Mouse (Mus musculus) midbrain, embryonic 14.5 days (tissue): ENCODE measurements around the gene Sumo1. TPM values are rescaled to one million over a fixed set of nuclear protein-coding genes. Genes with fewer than 3 reads are reported as not detected.
A peak's percentile ranks its signal among the peaks of the same experiment; 100 is the strongest.

Experiments used
- ATAC-seq: fragments of 200-750 bp; cut with Nextera tagmentation; 2 replicates; pipeline ENCODE4 v1.8.0; 2017; ENCODE audit warnings: moderate number of reproducible peaks, moderate library complexity; ENCODE audit not compliant: low FRiP score, low TSS enrichment
- DNase-seq: peaks from one replicate; pipeline ENCODE4 v3.0.0-alpha.2; 2015
- H3K27ac ChIP-seq: fragments of 300-500 bp; sonication (generic); replicated peaks from 2 replicates; pipeline ENCODE4 v1.5.1; 2014; ENCODE audit warnings: mild to moderate bottlenecking, low read depth, low read length, moderate library complexity
- H3K27me3 ChIP-seq: fragments of 300-500 bp; sonication (generic); 2 replicates; pipeline ENCODE4 v1.6.1; 2014; ENCODE audit warnings: low read length, control low read depth, mixed read lengths; ENCODE audit not compliant: control insufficient read depth, insufficient read depth
- H3K36me3 ChIP-seq: fragments of 300-500 bp; sonication (generic); 2 replicates; pipeline ENCODE4 v1.6.1; 2014; ENCODE audit warnings: low read length, control low read depth; ENCODE audit not compliant: control insufficient read depth, insufficient read depth
- H3K4me1 ChIP-seq: fragments of 300-500 bp; sonication (generic); 2 replicates; pipeline ENCODE4 v1.6.1; 2014; ENCODE audit warnings: mild to moderate bottlenecking, antibody characterized with exemption, low read length, control low read depth; ENCODE audit not compliant: control insufficient read depth, insufficient read depth
- H3K4me2 ChIP-seq: fragments of 300-500 bp; sonication (generic); 2 replicates; pipeline ENCODE4 v1.6.1; 2014; ENCODE audit warnings: mild to moderate bottlenecking, low read length, moderate library complexity
- H3K4me3 ChIP-seq: fragments of 300-500 bp; sonication (generic); replicated peaks from 2 replicates; pipeline ENCODE4 v1.5.1; 2014; ENCODE audit warnings: low read depth, low read length
- H3K9ac ChIP-seq: fragments of 300-500 bp; sonication (generic); replicated peaks from 2 replicates; pipeline ENCODE4 v1.6.1; 2014; ENCODE audit warnings: mild to moderate bottlenecking, low read length, moderate library complexity
- H3K9me3 ChIP-seq: fragments of 300-500 bp; sonication (generic); 2 replicates; pipeline ENCODE4 v1.6.1; 2016; ENCODE audit warnings: low read length, control low read depth, mixed read lengths; ENCODE audit not compliant: control insufficient read depth
- WGBS: fragments of 180-500 bp; shearing (Covaris S2); extraction: QIAGEN DNeasy Blood & Tissue Kit; methylation state at CpG from one replicate; pipeline ENCODE4 v1.1.7; 2014; 5-methylcytosine and 5-hydroxymethylcytosine counted together
- polyA plus RNA-seq: library from polyadenylated mRNA; unstranded; fragments of >200 nt; fragmentation: Nextera tagmentation; extraction: Ambion mirVana; gene quantifications from 2 replicates; pipeline ENCODE4 v1.2.1, GENCODE M21; 2014

Gene Sumo1
- polyA plus RNA-seq, 1 experiment from 2014 or later = 419 TPM

DNA sequence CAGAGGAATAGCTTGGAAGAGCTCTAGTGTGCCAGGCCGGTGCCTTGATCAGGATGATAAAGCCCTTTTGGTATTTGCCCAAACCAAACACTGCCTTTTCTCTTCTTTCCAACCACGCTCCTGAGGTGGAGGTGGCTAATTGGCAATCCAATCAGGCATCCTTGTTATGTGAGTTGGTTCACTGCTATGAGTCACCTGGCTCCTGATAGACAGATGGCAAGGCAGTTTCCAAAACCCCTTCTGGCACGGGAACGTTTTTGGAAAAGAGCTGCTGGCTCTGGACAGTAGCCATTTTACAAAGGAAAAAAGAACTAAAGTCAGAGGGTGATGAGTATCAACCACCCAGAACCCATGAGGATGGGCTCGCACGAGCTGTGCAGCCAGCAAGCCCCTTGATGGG lies 103.7 kb downstream of the Sumo1 start:
- H3K4me1 ChIP-seq = no peaks in the 10 kb centered on the region
- H3K27ac ChIP-seq = no peak overlapping the region
- no peaks in the 10 kb centered on the region for H3K36me3 ChIP-seq
- no peak overlapping the region for H3K9ac ChIP-seq
- H3K9me3 ChIP-seq = no peaks in the 10 kb centered on the region; the same call in 1 of the 2 replicates
- WGBS = 80% methylated on average over 6 of the region's 6 CpGs
- H3K27me3 ChIP-seq = no peaks in the 10 kb centered on the region
- ATAC-seq (no peak), DNase-seq (no peak)
- H3K4me2 ChIP-seq = no peak overlapping the region
- no peak overlapping the region for H3K4me3 ChIP-seq

DNA sequence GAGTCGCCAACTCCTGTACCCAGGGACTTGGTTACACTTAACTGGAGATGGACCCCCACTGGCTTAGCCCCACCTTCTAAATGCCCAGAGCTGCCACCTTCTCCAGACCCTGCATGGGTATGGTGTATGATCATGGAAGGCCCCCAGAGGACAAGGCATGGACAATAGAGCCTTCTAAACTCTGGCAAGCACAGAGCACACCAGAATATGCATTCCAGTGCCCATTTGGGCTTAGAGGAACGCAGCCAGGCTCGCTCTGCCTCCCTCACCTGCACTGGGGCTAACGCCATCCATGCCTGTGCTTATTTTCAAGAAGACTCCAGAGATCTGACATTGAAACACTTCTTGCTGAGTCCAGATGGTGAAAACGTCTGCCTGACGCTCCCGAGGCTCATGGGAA lies 104.4 kb downstream of the Sumo1 start:
- no peak for ATAC-seq
- Histone ChIP-seq H3K27me3 (no peaks in the 10 kb centered on the region), H3K9me3 (no peaks in the 10 kb centered on the region; the same call in 1 of the 2 replicates), H3K4me2 (no peak overlapping the region), H3K27ac (no peak overlapping the region), H3K9ac (no peak overlapping the region), H3K36me3 (no peaks in the 10 kb centered on the region), H3K4me1 (no peaks in the 10 kb centered on the region), H3K4me3 (no peak overlapping the region)
- no peak for DNase-seq
- WGBS = 79% methylated on average over 7 of the region's 7 CpGs

DNA sequence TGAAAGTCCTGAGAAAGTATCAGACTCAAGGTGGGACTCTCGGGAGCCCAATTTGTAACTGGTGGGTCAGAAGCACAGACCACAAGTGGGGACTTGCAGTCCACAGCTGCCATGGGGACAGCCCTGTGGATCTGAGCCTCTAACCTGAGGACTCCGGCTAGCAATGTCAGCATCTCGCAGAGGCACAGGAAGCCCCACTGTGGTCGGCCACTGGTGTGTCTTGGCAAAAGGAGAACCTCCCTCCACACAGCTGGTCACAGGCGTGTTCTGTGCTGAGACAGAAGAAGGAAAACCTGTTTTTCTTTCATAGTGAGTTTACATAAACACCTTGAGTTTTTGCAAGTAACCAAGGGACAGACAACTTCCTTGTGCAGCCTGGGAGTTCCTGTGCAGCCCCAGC lies 104.8 kb downstream of the Sumo1 start:
- no peak for ATAC-seq
- WGBS = 86% methylated on average over 5 of the region's 5 CpGs
- DNase-seq = no peak
- no peaks in the 10 kb centered on the region for H3K4me1 ChIP-seq
- H3K9me3 ChIP-seq = no peaks in the 10 kb centered on the region; the same call in 1 of the 2 replicates
- H3K4me2 ChIP-seq = no peak overlapping the region
- H3K36me3 ChIP-seq = no peaks in the 10 kb centered on the region
- H3K9ac ChIP-seq = no peak overlapping the region
- H3K4me3 ChIP-seq = no peak overlapping the region
- H3K27ac ChIP-seq = no peak overlapping the region
- no peaks in the 10 kb centered on the region for H3K27me3 ChIP-seq

DNA sequence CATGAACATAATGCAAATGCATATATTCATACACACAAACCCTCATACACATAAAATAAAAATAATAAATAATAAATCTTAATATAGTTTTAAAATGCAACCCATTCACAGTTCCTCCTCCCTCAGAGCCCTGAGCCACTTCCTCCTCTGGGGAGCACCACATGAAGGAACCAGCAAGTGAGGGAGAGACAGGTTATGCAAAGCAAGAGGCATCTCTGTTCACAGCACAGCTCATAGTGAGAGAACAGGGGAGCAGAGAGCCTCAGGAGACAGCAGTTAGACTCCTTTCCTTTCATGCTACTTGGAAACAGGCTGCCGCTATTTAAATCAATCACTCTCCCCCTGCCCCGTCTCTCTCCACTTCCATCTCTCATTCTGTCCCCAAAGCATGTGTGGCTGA lies 107.1 kb downstream of the Sumo1 start:
- Histone ChIP-seq H3K4me1 (no peaks in the 10 kb centered on the region), H3K4me3 (no peak overlapping the region), H3K36me3 (no peaks in the 10 kb centered on the region), H3K4me2 (no peak overlapping the region), H3K27me3 (no peaks in the 10 kb centered on the region), H3K9me3 (no peaks in the 10 kb centered on the region; the same call in 1 of the 2 replicates), H3K9ac (no peak overlapping the region), H3K27ac (0 out of 2 replicates have a peak overlapping the region, but pooled peaks have one; percentile 2)
- WGBS = 71% methylated on average over 2 of the region's 2 CpGs
- ATAC-seq (no peak), DNase-seq (no peak)

DNA sequence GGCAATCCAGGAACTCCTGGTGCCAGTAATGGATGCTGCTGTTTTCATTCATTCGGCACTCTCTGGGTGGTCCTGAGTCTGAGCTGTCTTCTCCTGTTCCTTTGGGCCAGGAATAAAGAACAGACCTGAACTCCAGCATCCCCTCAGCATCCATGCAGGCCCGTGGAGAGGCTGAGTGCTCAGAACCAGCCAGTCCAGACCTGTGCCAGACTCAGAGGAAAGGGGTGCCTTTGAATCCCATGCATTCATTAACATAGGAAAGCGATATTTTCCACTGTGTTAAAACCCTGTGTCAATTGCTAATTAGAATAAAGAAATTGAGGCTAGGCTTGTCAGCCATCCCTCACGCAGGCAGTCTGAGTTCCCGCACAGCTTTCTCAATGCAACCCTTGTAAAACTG lies 116.9 kb downstream of the Sumo1 start:
- no peaks in the 10 kb centered on the region for H3K9me3 ChIP-seq
- peak; percentile 29 for DNase-seq
- peak; percentile 31; the same call in 1 of the 2 replicates for ATAC-seq
- no peaks in the 10 kb centered on the region for H3K36me3 ChIP-seq
- no peak overlapping the region for H3K27ac ChIP-seq
- WGBS = 36% methylated on average over 5 of the region's 5 CpGs
- H3K9ac ChIP-seq = no peak overlapping the region
- H3K4me2 ChIP-seq = no peak overlapping the region
- H3K4me1 ChIP-seq = no peaks in the 10 kb centered on the region
- no peaks in the 10 kb centered on the region for H3K27me3 ChIP-seq
- no peak overlapping the region for H3K4me3 ChIP-seq

DNA sequence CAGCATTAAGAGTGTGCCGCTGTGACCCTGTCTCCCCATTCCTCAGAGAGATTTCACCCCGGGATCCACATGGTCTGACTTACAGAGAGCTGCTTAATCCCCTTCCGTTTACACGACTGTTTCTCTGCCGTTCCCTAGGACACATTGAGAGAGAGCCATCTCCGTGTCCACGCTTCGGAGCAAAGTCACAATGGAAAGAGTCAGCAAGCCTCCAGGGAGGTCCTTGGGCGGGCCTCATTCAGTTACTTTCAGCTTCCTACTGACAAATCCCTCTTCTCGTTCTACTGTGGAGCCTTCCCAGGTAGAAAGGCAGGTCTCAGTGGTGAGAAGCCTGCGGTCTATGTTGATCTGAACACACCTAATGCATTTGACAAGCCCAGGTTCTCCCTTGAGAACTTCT lies 119.6 kb downstream of the Sumo1 start:
- Histone ChIP-seq H3K9ac (no peak overlapping the region), H3K4me2 (no peak overlapping the region), H3K9me3 (no peaks in the 10 kb centered on the region), H3K36me3 (no peaks in the 10 kb centered on the region), H3K27ac (no peak overlapping the region), H3K4me1 (no peaks in the 10 kb centered on the region), H3K4me3 (no peak overlapping the region), H3K27me3 (no peaks in the 10 kb centered on the region)
- DNase-seq = peak; percentile 23
- no peak for ATAC-seq
- WGBS = 30% methylated on average over 11 of the region's 11 CpGs

DNA sequence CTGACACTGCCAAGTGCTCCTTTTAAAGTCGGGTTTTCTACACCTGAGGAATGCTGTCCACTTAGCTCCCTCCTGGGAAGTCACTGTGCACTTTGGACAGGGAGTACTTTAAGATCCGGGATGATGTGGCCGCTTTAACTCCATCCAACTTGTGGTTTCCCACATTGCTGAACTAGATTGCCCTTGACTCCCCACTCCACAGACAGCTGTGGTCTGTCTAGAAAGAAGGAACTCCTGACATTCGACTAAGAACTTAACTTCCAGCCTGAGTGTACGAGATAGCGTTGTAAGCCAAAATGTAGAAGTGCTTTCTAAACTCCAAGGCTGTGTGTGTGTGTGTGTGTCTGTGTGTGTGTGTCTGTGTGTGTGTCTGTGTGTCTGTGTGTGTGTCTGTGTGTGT lies 120.4 kb downstream of the Sumo1 start:
- no peak overlapping the region for H3K4me2 ChIP-seq
- no peak overlapping the region for H3K9ac ChIP-seq
- H3K4me1 ChIP-seq = no peaks in the 10 kb centered on the region
- ATAC-seq = no peak
- no peak overlapping the region for H3K4me3 ChIP-seq
- no peaks in the 10 kb centered on the region for H3K9me3 ChIP-seq
- DNase-seq = no peak
- H3K27me3 ChIP-seq = no peaks in the 10 kb centered on the region
- 80% methylated on average over 6 of the region's 6 CpGs for WGBS
- no peaks in the 10 kb centered on the region for H3K36me3 ChIP-seq
- no peak overlapping the region for H3K27ac ChIP-seq

DNA sequence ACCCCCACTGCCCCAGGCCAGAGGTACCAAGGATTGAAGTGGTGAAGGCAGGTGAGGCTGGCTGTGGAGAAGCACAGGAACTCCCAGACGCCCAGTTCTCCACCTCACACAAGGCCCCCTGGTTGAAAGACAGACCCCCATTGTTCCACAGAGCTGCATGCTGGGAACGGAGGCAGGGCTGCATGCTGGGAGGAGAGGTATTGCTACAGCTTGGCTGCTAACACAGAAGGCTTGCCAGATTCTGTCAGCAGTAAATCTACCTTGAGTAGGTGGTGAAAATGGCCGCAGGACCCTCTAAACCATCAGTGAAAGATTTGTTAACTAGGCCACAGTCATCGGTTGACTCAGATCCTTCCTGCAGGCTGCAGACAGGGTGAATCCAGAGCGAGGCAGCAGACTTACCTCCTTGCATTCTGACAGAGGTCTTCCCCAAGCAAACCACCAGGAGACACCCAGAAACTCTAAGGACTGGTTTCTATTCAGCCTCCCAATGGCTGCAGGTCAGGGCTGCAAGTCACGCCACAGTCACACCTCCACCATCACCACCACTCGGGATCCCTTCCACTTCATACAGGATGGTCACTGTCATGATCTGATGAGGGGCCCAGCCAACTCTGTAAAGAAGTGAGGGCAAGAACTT lies 121.5 kb downstream of the Sumo1 start:
- Histone ChIP-seq H3K27me3 (no peaks in the 10 kb centered on the region), H3K4me1 (no peaks in the 10 kb centered on the region), H3K4me2 (no peak overlapping the region), H3K9ac (no peak overlapping the region), H3K27ac (no peak overlapping the region), H3K4me3 (no peak overlapping the region), H3K36me3 (no peaks in the 10 kb centered on the region), H3K9me3 (no peaks in the 10 kb centered on the region)
- ATAC-seq (no peak), DNase-seq (no peak)
- WGBS = 64% methylated on average over 7 of the region's 7 CpGs

DNA sequence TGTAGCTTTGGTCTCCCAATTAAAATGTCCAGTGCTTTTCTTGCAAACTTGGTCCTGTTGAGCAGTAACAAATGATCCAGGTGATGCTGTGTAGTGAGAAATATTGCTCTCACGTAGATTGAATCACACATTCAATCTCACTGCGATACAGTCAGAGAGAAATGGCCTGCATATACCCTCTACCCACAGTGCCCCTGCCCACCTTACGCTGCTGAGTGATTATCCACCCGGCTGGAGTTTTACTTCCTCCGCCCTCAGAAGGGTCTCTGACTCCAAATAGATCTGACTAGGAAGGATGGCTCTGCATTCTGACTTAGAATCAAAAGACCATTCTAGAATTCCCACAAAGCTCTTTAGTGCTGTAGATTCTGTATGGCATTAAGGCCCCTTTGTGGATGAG lies 122.1 kb downstream of the Sumo1 start:
- DNase-seq (no peak), ATAC-seq (no peak)
- 81% methylated on average over 5 of the region's 5 CpGs for WGBS
- Histone ChIP-seq H3K9ac (no peak overlapping the region), H3K4me2 (no peak overlapping the region), H3K4me1 (no peaks in the 10 kb centered on the region), H3K27ac (no peak overlapping the region), H3K36me3 (no peaks in the 10 kb centered on the region), H3K4me3 (no peak overlapping the region), H3K9me3 (no peaks in the 10 kb centered on the region), H3K27me3 (no peaks in the 10 kb centered on the region)
